Mouse (Mus musculus): ENCODE data around the gene Abhd4. TPM values are rescaled to one million over a fixed set of nuclear protein-coding genes. Genes with fewer than 3 reads are reported as not detected.

The Abhd4 gene
- polyA plus RNA-seq, 1 experiment from 2014 or later: 36.7 TPM

- H3K27ac ChIP-seq (replicated peaks): no peak overlapping the region
- H3K36me3 ChIP-seq: no peaks in the 10 kb centered on the region
- no peaks in the 10 kb centered on the region for H3K9me3 ChIP-seq (replicated peaks)
- 37% methylated on average over 2 of the region's 2 CpGs for WGBS
- no peaks in the 10 kb centered on the region; the same call in 1 of the 2 replicates for H3K27me3 ChIP-seq (ENCODE audit: low read depth, poor library complexity, severe bottlenecking)
- peaks cover 8% of the 10 kb centered on the region for H3K4me1 ChIP-seq
- no peak overlapping the region for H3K4me3 ChIP-seq
- DNase-seq (ENCODE audit: low spot score): no peak
These were observed 39.5 kb upstream of the Abhd4 start for GRCm38 (mm10) chr14:54214477-54214876.

DNA sequence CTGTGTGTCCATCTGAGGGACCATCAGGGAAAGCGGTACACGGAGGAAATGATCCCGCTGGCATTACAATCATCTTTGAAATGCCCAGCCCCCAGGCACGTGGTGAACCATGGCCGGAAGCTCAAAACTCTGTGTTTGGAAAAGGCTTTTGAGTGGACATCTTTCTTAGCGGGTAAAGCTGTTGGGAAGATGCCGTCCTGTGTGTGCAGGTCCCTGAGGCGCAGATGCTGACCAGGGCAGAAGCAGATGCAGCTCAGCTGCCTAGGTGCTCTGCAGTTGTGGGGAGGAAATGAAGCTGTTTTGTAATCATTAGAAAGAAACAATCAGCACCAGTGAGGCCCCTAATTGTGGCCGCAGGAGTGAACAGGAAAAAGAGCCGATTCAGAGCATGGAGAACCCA lies 39.1 kb upstream of the Abhd4 start:
- no peak for DNase-seq (ENCODE audit: low spot score)
- Histone ChIP-seq H3K9me3 (replicated peaks) (no peaks in the 10 kb centered on the region), H3K4me3 (no peak overlapping the region), H3K27ac (replicated peaks) (no peak overlapping the region), H3K4me1 (peaks cover 9% of the 10 kb centered on the region), H3K36me3 (no peaks in the 10 kb centered on the region), H3K27me3 (ENCODE audit: low read depth, poor library complexity, severe bottlenecking) (no peaks in the 10 kb centered on the region; the same call in 1 of the 2 replicates)
- WGBS: 73% methylated on average over 10 of the region's 10 CpGs

DNA sequence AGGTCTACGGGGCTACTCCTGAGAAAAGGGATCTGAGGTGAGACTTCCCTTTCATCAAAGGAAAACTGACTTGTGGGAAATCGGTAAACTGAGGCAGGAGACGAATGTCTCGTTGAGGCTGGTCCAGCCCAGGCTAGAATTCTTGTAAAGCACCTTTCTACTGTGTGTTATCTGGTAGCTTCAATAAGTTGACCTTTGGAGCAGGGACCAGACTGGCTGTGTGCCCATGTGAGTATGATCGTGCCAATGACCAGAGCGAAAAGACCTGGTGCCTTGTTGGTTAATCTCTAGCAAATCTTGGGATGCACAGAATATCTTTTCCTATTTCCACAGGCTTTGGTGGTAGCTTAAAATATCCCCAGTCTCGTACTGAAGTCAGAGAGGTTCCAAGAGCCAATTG lies 37.9 kb upstream of the Abhd4 start:
- Histone ChIP-seq H3K4me3 (no peak overlapping the region), H3K4me1 (peaks cover 9% of the 10 kb centered on the region), H3K36me3 (no peaks in the 10 kb centered on the region), H3K9me3 (replicated peaks) (no peaks in the 10 kb centered on the region), H3K27ac (replicated peaks) (no peak overlapping the region), H3K27me3 (ENCODE audit: low read depth, poor library complexity, severe bottlenecking) (no peaks in the 10 kb centered on the region; the same call in 1 of the 2 replicates)
- DNase-seq (ENCODE audit: low spot score): no peak
- WGBS: 93% methylated on average over 7 of the region's 7 CpGs

- H3K9me3 ChIP-seq (replicated peaks): no peaks in the 10 kb centered on the region
- H3K36me3 ChIP-seq: no peaks in the 10 kb centered on the region
- WGBS: 88% methylated on average over 1 of the region's 1 CpGs
- DNase-seq (ENCODE audit: low spot score): no peak
- no peak overlapping the region for H3K4me3 ChIP-seq
- no peaks in the 10 kb centered on the region; the same call in 1 of the 2 replicates for H3K27me3 ChIP-seq (ENCODE audit: low read depth, poor library complexity, severe bottlenecking)
- no peak overlapping the region for H3K27ac ChIP-seq (replicated peaks)
- H3K4me1 ChIP-seq: peaks cover 9% of the 10 kb centered on the region
These were observed 35.8 kb upstream of the Abhd4 start for GRCm38 (mm10) chr14:54218233-54218632.

- no peak for DNase-seq (ENCODE audit: low spot score)
- Histone ChIP-seq H3K4me3 (no peak overlapping the region), H3K27me3 (ENCODE audit: low read depth, poor library complexity, severe bottlenecking) (no peaks in the 10 kb centered on the region; the same call in 1 of the 2 replicates), H3K4me1 (peaks cover 11% of the 10 kb centered on the region), H3K9me3 (replicated peaks) (no peaks in the 10 kb centered on the region), H3K36me3 (no peaks in the 10 kb centered on the region), H3K27ac (replicated peaks) (no peak overlapping the region)
- 84% methylated on average over 9 of the region's 9 CpGs for WGBS
These were observed 35.3 kb upstream of the Abhd4 start for GRCm38 (mm10) chr14:54218721-54219120.

DNA sequence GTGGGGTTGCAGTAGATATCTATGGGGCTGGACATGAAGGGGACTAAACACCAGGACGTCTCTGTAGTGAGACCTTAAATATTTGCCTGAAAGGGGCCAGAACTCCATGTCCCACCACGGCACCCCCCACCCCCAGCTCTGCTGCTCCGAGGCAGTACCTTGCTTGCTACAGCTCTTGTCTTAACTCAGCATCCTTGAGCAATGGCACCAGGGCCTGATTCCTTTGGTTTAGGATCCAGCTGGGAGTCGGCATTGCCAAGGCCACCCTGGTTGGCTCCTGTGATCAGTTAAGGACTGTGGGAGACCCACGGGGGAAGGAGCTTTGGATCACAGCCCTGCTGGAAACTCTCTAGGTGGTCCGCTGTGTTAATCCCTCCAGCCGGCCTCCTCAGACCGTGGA lies 34.7 kb upstream of the Abhd4 start:
- 55% methylated on average over 8 of the region's 8 CpGs for WGBS
- DNase-seq (ENCODE audit: low spot score): no peak
- no peaks in the 10 kb centered on the region for H3K9me3 ChIP-seq (replicated peaks)
- H3K4me3 ChIP-seq: no peak overlapping the region
- 0 out of 2 replicates have a peak overlapping the region, but pooled peaks have one; percentile 18 for H3K27ac ChIP-seq (replicated peaks)
- H3K4me1 ChIP-seq: peaks cover 12% of the 10 kb centered on the region
- H3K36me3 ChIP-seq: no peaks in the 10 kb centered on the region
- no peaks in the 10 kb centered on the region; the same call in 1 of the 2 replicates for H3K27me3 ChIP-seq (ENCODE audit: low read depth, poor library complexity, severe bottlenecking)

- H3K4me3 ChIP-seq: no peak overlapping the region
- no peak for DNase-seq (ENCODE audit: low spot score)
- H3K9me3 ChIP-seq (replicated peaks): no peaks in the 10 kb centered on the region
- no peaks in the 10 kb centered on the region; the same call in 1 of the 2 replicates for H3K27me3 ChIP-seq (ENCODE audit: low read depth, poor library complexity, severe bottlenecking)
- peaks cover 14% of the 10 kb centered on the region for H3K4me1 ChIP-seq
- no peak overlapping the region for H3K27ac ChIP-seq (replicated peaks)
- no peaks in the 10 kb centered on the region for H3K36me3 ChIP-seq
- 82% methylated on average over 7 of the region's 7 CpGs for WGBS
These were observed 34.1 kb upstream of the Abhd4 start for GRCm38 (mm10) chr14:54219849-54220248.

GRCm38 (mm10) chr14:54220726-54221494 lies 33.1 kb upstream of the Abhd4 start:
- no peak for DNase-seq (ENCODE audit: low spot score)
- WGBS: 88% methylated on average over 8 of the region's 8 CpGs
- H3K36me3 ChIP-seq: no peaks in the 10 kb centered on the region
- H3K27ac ChIP-seq (replicated peaks): no peak overlapping the region
- no peak overlapping the region for H3K4me3 ChIP-seq
- no peaks in the 10 kb centered on the region; the same call in 1 of the 2 replicates for H3K27me3 ChIP-seq (ENCODE audit: low read depth, poor library complexity, severe bottlenecking)
- no peaks in the 10 kb centered on the region for H3K9me3 ChIP-seq (replicated peaks)
- H3K4me1 ChIP-seq: peaks cover 21% of the 10 kb centered on the region

- no peak overlapping the region for H3K4me3 ChIP-seq
- H3K27ac ChIP-seq (replicated peaks): no peak overlapping the region
- H3K27me3 ChIP-seq (ENCODE audit: low read depth, poor library complexity, severe bottlenecking): no peaks in the 10 kb centered on the region; the same call in 1 of the 2 replicates
- DNase-seq (ENCODE audit: low spot score): no peak
- 94% methylated on average over 6 of the region's 6 CpGs for WGBS
- no peaks in the 10 kb centered on the region for H3K9me3 ChIP-seq (replicated peaks)
- H3K36me3 ChIP-seq: no peaks in the 10 kb centered on the region
- peaks cover 21% of the 10 kb centered on the region for H3K4me1 ChIP-seq
These were observed 32.3 kb upstream of the Abhd4 start for GRCm38 (mm10) chr14:54221641-54222040.

DNA sequence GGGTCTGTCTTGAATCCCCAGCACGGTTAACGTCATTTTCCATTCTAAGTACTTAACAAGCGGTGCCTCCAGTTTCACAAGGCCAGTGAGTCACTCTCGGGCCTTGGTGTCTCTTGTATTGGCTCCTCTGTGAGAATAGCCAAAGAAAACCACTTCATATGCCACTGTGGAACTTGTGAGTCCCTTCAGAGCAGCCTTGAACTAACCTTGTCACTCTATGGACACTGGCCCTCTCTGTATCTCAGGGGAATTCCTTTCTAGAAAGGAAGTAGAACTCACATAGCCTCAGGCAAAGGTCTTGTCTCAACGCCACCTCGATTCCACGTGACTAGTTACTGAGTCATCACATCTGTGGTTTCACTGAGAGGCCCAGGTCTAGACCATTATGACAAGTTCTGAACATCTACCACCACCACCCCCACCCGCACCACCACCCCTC lies 31.7 kb upstream of the Abhd4 start:
- H3K36me3 ChIP-seq: no peaks in the 10 kb centered on the region
- 91% methylated on average over 8 of the region's 8 CpGs for WGBS
- no peak overlapping the region for H3K27ac ChIP-seq (replicated peaks)
- no peak for DNase-seq (ENCODE audit: low spot score)
- no peak overlapping the region for H3K4me3 ChIP-seq
- H3K27me3 ChIP-seq (ENCODE audit: low read depth, poor library complexity, severe bottlenecking): peaks cover 4% of the 10 kb centered on the region
- no peaks in the 10 kb centered on the region for H3K9me3 ChIP-seq (replicated peaks)
- peaks cover 21% of the 10 kb centered on the region for H3K4me1 ChIP-seq

- H3K27me3 ChIP-seq (ENCODE audit: low read depth, poor library complexity, severe bottlenecking): peaks cover 7% of the 10 kb centered on the region
- no peak for DNase-seq (ENCODE audit: low spot score)
- H3K4me3 ChIP-seq: no peak overlapping the region
- H3K4me1 ChIP-seq: peaks cover 31% of the 10 kb centered on the region
- 55% methylated on average over 13 of the region's 13 CpGs for WGBS
- H3K27ac ChIP-seq (replicated peaks): no peak overlapping the region
- H3K9me3 ChIP-seq (replicated peaks): no peaks in the 10 kb centered on the region
- no peaks in the 10 kb centered on the region for H3K36me3 ChIP-seq
These were observed 30.5 kb upstream of the Abhd4 start for GRCm38 (mm10) chr14:54223315-54224063.

DNA sequence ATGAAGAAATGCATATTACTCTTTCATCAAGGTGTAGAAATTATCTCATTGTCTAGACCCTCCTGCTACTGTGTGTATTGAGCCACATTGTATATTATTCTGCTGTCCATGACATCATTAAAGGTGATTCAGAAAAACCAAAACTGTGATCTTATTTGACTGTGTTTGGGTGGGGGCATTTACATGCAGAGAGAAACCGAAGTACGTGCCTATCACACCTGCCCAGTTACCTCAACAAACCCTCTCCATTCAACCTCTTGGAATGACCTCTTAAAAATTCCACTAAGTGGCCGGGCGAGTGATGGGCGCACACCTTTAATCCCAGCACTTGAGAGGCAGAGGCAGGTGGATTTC lies 29.9 kb upstream of the Abhd4 start:
- Histone ChIP-seq H3K27me3 (ENCODE audit: low read depth, poor library complexity, severe bottlenecking) (peaks cover 7% of the 10 kb centered on the region), H3K4me3 (no peak overlapping the region), H3K4me1 (peaks cover 37% of the 10 kb centered on the region), H3K9me3 (replicated peaks) (no peaks in the 10 kb centered on the region), H3K27ac (replicated peaks) (no peak overlapping the region), H3K36me3 (no peaks in the 10 kb centered on the region)
- no peak for DNase-seq (ENCODE audit: low spot score)
- 90% methylated on average over 5 of the region's 5 CpGs for WGBS

Measured in midbrain, embryonic 10.5 days (tissue).